In genomic region chr4:128543378-128543777, GRCm38 (mm10) we compare ENCODE assay signal across 9 mouse cellular contexts.
DNase-seq lines count a peak whose midpoint lies in the region; TF ChIP-seq lines count a peak whose summit lies in the region.
"Had no signal": no experiment of that assay in that cellular context is flagged by ENCODE, and none has a peak within 500 bp of the region (broad histone marks: within the 10 kb centered on the region; RNA-seq: fewer than 3 reads in every experiment).

No protein-coding gene starts in this region.

- peak; percentile 72 for TF ChIP-seq RAD21 in CH12.LX (IDR thresholded peaks at IDR 0.05; ENCODE audit: low read depth, low read length)

- no peaks in the 10 kb centered on the region for H3K9me3 ChIP-seq in CH12.LX (replicated peaks; ENCODE audit: low read length)
- H3K9me3 ChIP-seq: megakaryocyte, embryonic 14.5 days had no signal

- no peak for TF ChIP-seq EP300 in CH12.LX (IDR thresholded peaks at IDR 0.05; ENCODE audit: low read length)

- peak; percentile 66 for DNase-seq in adrenal gland, postnatal 14 days
- no peak for DNase-seq in adrenal gland, adult 2 months
- peak; percentile 2 to 67 for DNase-seq in kidney, postnatal 36 days
- no peak for DNase-seq in kidney, adult 11 months
- DNase-seq in CH12.LX (ENCODE audit: extremely low read depth) = peak; percentile 66
- peak; percentile 33 for DNase-seq in embryo, embryonic 10 days (ENCODE audit: low spot score)
- no peak for DNase-seq in layer of hippocampus, postnatal 14 days (ENCODE audit: low spot score in 2 of 2)
- DNase-seq in MN1 (ENCODE audit: low spot score) = no peak

- peak overlapping the region; percentile 55; the same call in 1 of the 2 replicates for H3K9ac ChIP-seq in CH12.LX (ENCODE audit: insufficient read depth, low read depth)

- no peaks in the 10 kb centered on the region for H3K79me2 ChIP-seq in CH12.LX (replicated peaks; ENCODE audit: control insufficient read depth, extremely low read depth, insufficient read depth, poor library complexity, severe bottlenecking)

- H3K4me3 ChIP-seq in CH12.LX (replicated peaks in 1 of 3; ENCODE audit: low read depth in 2 of 3, low read length in 2 of 3, poor library complexity in 1 of 3) = peak overlapping the region; percentile 51 to 60 (median 58)
- H3K4me3 ChIP-seq: megakaryocyte, embryonic 14.5 days had no signal

- peak; percentile 69 to 76 for TF ChIP-seq CTCF in CH12.LX (conservative IDR thresholded peaks at IDR 0.05 in 1 of 2, IDR thresholded peaks at IDR 0.05 in 1 of 2; ENCODE audit: low read depth in 2 of 2, low read length in 2 of 2)

- TF ChIP-seq POLR2A in CH12.LX (IDR thresholded peaks at IDR 0.05; ENCODE audit: low read depth, low read length) = no peak

- in situ Hi-C loops in CH12.LX (cut with MboI; ENCODE audit: low pct_ligation_motif_present, low pct_unique_long_range_greater_than_20kb, low sequenced_read_pairs) = loop anchor here (25.0 kb wide), 2 partner anchors 531 to 1181 kb away; partner anchors contain the start of genes Gjb4 and Gjb5

- peaks cover 0 to 29% of the 10 kb centered on the region in 2 experiments for H3K36me3 ChIP-seq in CH12.LX (replicated peaks in 1 of 2; ENCODE audit: control insufficient read depth in 1 of 2, insufficient read depth in 1 of 2, low read length in 1 of 2)

- dilution Hi-C loops in CH12.LX (cut with MboI; ENCODE audit: extremely low pct_ligation_motif_present, extremely low pct_unique_long_range_greater_than_20kb, low sequenced_read_pairs) = no loop called here

- H3K27me3 ChIP-seq in CH12.LX (replicated peaks) = no peaks in the 10 kb centered on the region

- H3K4me1 ChIP-seq in CH12.LX (ENCODE audit: control insufficient read depth in 1 of 2, insufficient read depth in 2 of 2) = peaks cover 0 to 17% of the 10 kb centered on the region in 2 experiments; a peak in 2 of 4 replicates
- H3K4me1 ChIP-seq: megakaryocyte, embryonic 14.5 days had no signal

- H3K4me2 ChIP-seq in CH12.LX (ENCODE audit: insufficient read depth, low read depth, poor library complexity, severe bottlenecking) = peak overlapping the region; percentile 74; the same call in 1 of the 2 replicates

- no peak overlapping the region for H3K27ac ChIP-seq in CH12.LX (ENCODE audit: insufficient read depth, low read depth)

TF ChIP-seq in CH12.LX, 34 proteins besides CTCF, POLR2A, EP300 and RAD21:
- no peak for TF ChIP-seq RCOR1 (conservative IDR thresholded peaks at IDR 0.05; ENCODE audit: low read depth, low read length)
- TF ChIP-seq ETS1 (conservative IDR thresholded peaks at IDR 0.05; ENCODE audit: low read depth, low read length) = no peak
- peak; percentile 94 for TF ChIP-seq MYC (IDR thresholded peaks at IDR 0.05; ENCODE audit: low read depth, low read length)
- no peak for TF ChIP-seq ZKSCAN1 (IDR thresholded peaks at IDR 0.05; ENCODE audit: borderline replicate concordance, low read depth, low read length)
- TF ChIP-seq GABPA (IDR thresholded peaks at IDR 0.05; ENCODE audit: insufficient replicate concordance, low read depth, low read length) = no peak
- TF ChIP-seq POLR2AphosphoS2 (IDR thresholded peaks at IDR 0.05; ENCODE audit: low read depth, low read length) = no peak
- no peak for TF ChIP-seq ELF1 (IDR thresholded peaks at IDR 0.05; ENCODE audit: low read depth, low read length)
- TF ChIP-seq ZNF384 (IDR thresholded peaks at IDR 0.05; ENCODE audit: low read depth, low read length) = peak; percentile 71
- no peak for TF ChIP-seq MAZ (IDR thresholded peaks at IDR 0.05; ENCODE audit: low read depth, low read length)
- TF ChIP-seq NELFE (IDR thresholded peaks at IDR 0.05; ENCODE audit: low read depth, low read length) = no peak
- TF ChIP-seq ZC3H11A (IDR thresholded peaks at IDR 0.05; ENCODE audit: low read depth, low read length) = no peak
- no peak for TF ChIP-seq CHD1 (IDR thresholded peaks at IDR 0.05; ENCODE audit: low read depth, low read length)
- TF ChIP-seq JUN (IDR thresholded peaks at IDR 0.05; ENCODE audit: insufficient read depth, low read depth, low read length) = no peak
- TF ChIP-seq MAFK (IDR thresholded peaks at IDR 0.05; ENCODE audit: insufficient replicate concordance, low read length) = no peak
- no peak for TF ChIP-seq MXI1 (IDR thresholded peaks at IDR 0.05; ENCODE audit: low read depth, low read length)
- TF ChIP-seq PAX5 (IDR thresholded peaks at IDR 0.05; ENCODE audit: low read length) = no peak
- 0 out of 2 replicates have a peak, but pooled peaks have one; percentile 24 for TF ChIP-seq MAX (IDR thresholded peaks at IDR 0.05; ENCODE audit: low read length)
- no peak for TF ChIP-seq SIN3A (IDR thresholded peaks at IDR 0.05; ENCODE audit: low read length)
- no peak for TF ChIP-seq TCF12 (IDR thresholded peaks at IDR 0.05; ENCODE audit: low read depth, low read length)
- TF ChIP-seq TBP (conservative IDR thresholded peaks at IDR 0.05; ENCODE audit: low read depth, low read length) = no peak
- no peak for TF ChIP-seq ZMIZ1 (IDR thresholded peaks at IDR 0.05; ENCODE audit: low read depth, low read length)
- no peak for TF ChIP-seq MEF2A (IDR thresholded peaks at IDR 0.05; ENCODE audit: borderline replicate concordance, low read depth, low read length)
- peak; percentile 47 for TF ChIP-seq SMC3 (IDR thresholded peaks at IDR 0.05; ENCODE audit: low read depth, low read length)
- no peak for TF ChIP-seq USF2 (conservative IDR thresholded peaks at IDR 0.05; ENCODE audit: low read depth, low read length)
- no peak for TF ChIP-seq KAT2A (IDR thresholded peaks at IDR 0.05; ENCODE audit: insufficient replicate concordance, low read length)
- no peak for TF ChIP-seq HCFC1 (IDR thresholded peaks at IDR 0.05; ENCODE audit: low read depth, low read length)
- TF ChIP-seq USF1 (IDR thresholded peaks at IDR 0.05; ENCODE audit: low read depth, low read length) = no peak

Comparison
In these comparisons a context has a peak if more than half of its experiments do, and no peak if none do; other contexts are left out.
1. DNase-seq: peak in adrenal gland, postnatal 14 days (single experiment), kidney, postnatal 36 days (2 of 2), CH12.LX (single experiment) and embryo, embryonic 10 days (single experiment); none in adrenal gland, adult 2 months (single experiment), kidney, adult 11 months (single experiment), layer of hippocampus, postnatal 14 days (0 of 2) and MN1 (single experiment).